Mouse (Mus musculus): ENCODE measurements at regions not wholly inside any gene's neighbourhood (a gene's known extent, or its start where the extent isn't known, plus 50 kb on each side); places are given as distances from the start of the nearest gene placed in this dataset.
A peak's percentile ranks its signal among the peaks of the same experiment; 100 is the strongest.

DNA sequence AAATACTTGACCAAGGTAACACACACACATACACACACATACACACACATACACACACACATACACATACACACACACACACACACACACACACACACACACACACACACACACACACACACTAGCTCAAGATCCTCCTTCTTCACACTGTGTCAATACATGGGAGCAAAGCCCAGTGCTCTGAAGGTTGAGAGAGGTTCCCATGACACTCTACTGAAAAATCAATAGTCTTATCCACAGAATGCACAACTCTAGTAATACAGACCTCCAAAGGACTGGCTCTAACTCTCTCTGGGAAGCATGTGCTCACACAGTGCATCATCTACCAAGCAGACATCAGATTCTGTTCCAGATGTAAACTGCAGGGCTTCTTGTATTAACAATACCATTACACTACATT lies 151.7 kb downstream of the 1190002N15Rik start:
- no peak for DNase-seq (ENCODE audit: extremely low spot score in 1 of 2, low spot score in 1 of 2)

DNA sequence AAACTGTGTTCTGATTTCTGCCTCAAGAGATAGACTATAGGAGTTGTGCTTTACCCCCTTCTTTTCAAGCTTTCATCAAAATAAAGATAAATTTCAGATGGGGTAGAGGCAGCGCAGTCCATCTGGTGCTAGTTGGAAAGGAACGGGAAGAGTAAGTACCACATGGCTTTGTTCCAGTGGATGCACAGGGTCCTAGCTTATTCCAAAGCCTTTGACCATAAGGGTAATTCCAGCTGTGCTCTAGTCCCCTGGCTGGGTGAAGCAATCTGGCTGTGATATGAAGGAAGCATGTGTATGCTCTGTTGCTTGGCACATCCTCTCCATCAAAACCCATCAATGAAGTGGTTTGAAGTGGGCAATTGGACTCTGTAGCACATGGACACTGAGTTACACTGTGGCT lies 155.6 kb downstream of the 1190002N15Rik start:
- no peak for DNase-seq (ENCODE audit: extremely low spot score in 1 of 2, low spot score in 1 of 2)

DNA sequence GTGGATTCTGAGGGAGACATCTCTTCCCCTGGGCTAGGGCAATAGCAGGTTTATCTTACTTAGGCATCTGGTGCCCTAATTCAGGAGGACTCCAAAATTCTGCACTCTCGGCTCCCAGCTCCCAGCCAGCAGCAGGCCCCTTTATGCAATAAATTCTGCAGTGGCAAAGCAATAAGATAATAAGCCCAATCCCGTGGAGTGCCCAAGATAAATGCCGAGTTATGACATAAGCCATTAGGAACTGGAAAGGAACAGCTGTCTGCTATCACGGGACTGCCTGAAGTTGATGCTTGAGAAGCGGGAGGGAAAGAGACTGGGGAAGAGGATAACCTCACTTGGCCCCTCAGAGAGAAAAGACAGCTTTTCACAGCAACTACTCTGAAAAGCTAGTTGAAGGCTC lies 159.0 kb downstream of the 1190002N15Rik start:
- DNase-seq (ENCODE audit: extremely low spot score in 1 of 2, low spot score in 1 of 2), result no peak

DNA sequence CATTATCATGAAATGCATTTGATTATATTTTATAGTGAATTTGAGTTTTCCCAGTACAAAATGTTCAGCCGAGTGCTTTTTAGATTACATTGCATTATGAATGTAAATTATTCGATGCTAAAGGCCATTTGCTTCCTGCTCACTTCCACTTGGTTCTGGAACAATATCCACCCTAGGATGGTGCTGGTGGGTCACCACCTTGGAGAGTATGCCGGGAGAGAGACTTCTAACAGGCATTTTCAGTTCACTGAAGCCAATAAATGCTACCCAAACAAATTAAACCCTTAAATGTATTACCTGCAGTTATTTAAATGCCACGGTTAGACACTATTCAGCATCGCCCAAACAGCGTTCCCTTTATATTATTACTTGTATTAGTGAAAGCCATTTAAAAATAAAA lies 159.6 kb downstream of the 1190002N15Rik start:
- no peak for DNase-seq (ENCODE audit: extremely low spot score in 1 of 2, low spot score in 1 of 2)

DNA sequence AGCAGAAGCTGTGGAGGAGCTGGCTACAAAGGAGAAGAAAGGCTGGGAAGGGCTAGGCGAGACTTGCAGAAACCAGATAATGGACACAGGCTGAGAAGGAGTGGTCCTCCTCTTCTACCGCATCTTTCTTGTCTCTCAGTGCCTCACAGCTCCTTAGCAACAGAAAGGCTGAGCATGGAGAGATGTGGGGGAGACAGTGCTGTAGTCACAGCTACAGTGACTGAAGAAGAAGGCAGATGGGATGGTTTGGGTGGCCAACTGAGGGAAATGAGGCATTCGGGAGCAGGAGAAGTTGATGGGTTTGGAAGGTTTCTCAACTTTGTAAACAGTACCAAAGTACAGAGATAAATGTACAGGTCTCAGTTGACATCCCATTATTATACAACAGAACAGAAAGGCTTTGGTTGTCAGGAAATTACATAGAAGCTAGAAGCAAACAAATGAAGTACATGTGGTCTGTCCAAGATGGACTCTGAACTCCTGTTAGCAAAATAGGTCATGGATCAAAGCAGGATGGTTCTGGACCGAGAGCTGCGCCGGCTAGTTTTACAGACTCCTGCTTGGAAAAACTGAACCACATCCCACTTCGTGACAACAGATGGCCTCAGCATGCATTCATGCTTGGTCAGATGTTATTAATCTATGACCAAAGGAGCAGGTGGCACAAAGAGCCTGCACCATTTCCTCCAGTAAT lies 160.4 kb downstream of the 1190002N15Rik start:
- DNase-seq (ENCODE audit: extremely low spot score in 1 of 2, low spot score in 1 of 2), result peak in 1 of 2 experiments; percentile 30

DNA sequence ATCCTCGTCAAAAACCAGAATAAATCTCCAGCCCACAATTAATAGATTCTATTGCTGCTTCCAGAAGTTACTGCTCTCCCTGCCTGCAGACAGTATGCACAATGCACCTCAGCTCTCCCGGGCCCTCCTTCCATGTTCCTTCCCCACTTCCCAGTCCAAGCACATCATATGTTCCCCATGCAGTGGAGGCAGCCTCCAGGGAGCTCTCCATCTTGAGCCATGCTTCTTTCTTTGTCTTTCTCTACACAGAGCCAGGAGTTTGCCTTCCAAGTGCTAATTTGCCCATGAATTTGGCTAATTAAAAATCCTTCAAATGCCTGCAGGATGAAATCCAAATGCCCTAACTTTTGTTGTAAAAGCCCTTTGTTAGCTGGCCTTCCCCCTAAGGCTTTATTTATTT lies 166.9 kb downstream of the 1190002N15Rik start:
- DNase-seq (ENCODE audit: extremely low spot score in 1 of 2, low spot score in 1 of 2), result no peak

DNA sequence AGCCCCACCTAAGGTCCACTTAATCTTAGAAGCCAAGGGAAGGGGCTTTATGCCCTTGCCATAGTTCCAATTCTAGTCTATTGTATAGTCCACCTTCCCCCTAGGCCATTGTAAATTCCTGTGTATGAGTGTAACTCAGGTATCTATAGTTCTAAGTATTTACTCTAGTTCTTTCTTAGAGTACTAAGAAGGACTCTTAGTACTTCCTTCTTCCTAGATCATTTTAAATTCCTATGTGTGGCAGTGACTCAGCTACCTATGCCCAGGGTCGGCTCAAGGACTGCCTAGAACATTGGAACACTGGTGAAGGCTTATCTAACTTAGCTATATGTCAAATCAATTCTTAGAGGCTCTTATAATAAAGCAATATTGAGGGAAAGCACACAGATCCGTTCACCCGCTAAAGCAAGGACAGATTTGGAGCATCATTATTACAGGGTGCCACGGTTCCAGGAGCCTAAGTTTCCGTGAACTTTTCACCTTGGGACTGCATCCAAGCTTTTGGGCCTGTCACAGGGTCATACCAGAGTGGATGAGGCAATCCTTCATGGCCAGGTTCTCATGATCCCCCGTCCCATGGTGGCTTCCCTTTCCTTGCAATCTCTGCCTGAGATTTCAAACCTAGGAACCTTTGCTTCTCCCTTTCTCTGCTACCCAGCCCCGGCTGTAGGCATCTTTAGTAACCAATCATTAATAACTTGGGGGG lies 169.5 kb downstream of the 1190002N15Rik start:
- DNase-seq (ENCODE audit: extremely low spot score in 1 of 2, low spot score in 1 of 2), result no peak

DNA sequence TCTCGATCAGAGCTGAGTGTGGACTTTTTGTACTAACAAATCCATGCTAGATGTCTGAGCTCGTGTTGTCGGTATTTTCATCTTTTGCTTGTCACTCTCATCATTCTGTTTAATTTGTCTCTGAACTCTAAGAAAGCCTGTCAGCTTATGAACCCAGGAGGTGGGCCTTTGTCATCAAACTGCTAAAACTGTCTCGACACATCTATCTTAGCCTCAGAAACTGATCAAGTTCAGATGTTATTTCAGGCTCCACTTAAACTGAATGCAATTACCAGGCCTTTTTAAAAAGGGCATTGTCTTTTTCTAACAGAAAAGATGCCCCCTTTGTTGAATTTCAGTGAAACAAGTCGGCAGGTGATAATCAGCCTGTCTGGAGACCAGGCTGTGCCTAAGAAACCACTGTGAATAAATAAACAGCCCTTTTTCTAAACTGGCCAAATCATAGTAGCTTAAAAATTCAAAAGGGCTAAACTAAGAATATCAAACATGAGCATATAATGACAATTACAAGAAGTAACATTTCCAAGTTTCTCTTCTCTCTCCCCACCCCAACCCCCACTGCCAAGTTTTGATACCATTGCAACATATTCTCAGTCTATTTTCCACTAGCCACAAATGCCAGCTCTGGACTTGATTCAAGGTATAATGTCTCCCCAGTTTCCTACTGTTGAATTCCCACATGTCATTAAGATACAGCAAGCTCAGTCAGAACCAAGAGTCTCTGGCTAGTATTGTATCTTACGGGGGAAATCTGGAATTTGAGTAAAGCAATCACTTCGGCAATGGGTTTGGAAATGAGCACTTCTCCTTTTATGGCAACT lies 175.8 kb downstream of the 1190002N15Rik start:
- no peak for DNase-seq (ENCODE audit: extremely low spot score in 1 of 2, low spot score in 1 of 2)

DNA sequence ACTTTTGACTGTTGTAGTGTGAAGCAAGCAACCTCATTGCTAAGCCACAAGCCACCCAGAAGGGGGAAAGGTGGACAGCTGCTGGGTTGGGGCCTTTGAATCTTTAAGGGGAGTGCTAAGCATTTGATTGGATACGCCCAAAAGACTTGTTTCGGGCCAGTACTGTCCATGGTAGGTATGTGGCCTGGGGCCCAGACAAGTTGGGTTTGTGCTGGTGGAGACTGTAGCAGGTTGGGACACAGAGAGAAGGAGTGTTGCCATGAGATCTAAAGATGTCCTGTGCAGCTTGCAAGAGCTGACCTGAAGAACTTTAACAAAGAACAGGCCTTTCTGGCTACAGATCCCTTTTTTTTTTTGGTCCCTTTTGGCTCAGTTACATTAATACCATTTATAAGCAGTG lies 176.9 kb downstream of the 1190002N15Rik start:
- no peak for DNase-seq (ENCODE audit: extremely low spot score in 1 of 2, low spot score in 1 of 2)

DNA sequence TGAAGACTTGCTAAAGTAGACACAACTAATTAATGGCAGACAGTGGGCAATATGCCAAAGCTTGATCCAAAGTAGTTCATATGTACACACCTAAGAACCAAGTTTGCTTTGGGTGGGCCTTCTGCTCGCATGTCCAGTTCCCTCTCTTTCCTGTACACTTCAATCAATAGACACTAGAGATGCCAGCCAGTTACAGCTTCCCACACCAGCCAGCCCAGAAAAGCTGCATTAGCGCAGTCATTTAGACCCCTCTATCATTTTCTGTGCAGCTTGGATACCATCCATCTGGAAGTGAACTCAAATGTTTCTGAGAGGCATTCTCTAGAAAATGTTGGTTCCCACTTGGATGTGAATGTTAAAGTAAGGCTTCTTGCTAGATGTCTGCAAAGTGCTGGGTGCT lies 179.7 kb downstream of the 1190002N15Rik start:
- DNase-seq (ENCODE audit: extremely low spot score in 1 of 2, low spot score in 1 of 2), result no peak

DNA sequence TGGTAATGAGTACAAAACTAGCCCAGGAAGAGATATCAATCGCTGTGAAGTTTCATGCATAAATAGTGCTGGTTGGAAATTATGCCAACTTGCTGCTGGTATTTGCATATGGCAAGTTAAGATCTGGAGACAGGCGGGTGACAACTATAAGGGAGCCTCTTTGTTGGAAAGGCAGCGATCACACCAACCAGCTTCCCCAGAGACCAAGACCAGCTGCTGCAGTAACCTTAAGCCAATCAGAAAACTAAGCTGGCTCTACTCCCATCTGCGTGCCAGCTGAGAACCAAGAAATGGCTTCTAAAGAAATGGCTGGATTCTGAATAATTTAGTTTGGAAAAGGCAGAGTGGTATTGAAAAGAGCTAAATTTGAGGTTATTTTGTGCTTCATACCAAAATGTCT lies 195.9 kb downstream of the 1190002N15Rik start:
- DNase-seq (ENCODE audit: extremely low spot score in 1 of 2, low spot score in 1 of 2), result no peak

DNA sequence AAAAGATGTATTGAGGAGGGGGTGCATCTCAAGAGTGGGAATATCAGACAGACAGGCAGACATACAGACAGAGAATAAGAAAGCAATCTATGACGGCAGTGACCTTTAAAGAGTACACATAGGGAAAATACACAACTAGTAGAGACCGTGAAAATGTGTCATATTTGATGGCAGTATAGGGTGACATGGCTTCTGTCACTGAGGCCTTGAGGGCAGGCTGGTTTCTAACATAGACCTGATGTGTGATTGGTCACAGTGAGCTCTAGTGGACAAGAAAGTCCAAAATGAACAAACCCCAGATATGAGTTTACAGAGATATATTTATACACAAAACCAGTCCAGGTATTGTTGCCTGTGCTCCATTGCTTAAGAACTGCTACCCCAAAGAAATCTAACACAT lies 196.3 kb downstream of the 1190002N15Rik start:
- DNase-seq (ENCODE audit: extremely low spot score in 1 of 2, low spot score in 1 of 2), result no peak

DNA sequence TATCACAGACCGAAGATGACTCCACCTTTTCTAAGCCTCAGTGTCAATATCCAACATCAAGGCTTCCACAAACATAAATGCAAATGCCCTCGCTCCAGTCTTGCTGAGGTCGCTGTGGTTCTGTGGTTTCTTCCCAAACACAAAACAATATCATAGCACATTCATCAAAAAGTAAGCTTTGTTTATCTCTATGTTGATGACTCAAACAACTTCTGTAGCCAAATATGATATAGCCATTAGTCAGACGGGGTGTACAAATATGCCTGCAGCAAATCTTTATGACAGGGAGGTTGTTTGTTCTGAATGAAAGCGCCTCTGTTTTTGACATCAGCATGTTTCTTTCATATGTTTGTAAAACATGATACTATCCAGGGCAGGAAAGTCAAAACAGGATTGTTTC lies 204.4 kb downstream of the 1190002N15Rik start:
- no peak for DNase-seq (ENCODE audit: extremely low spot score in 1 of 2, low spot score in 1 of 2)

DNA sequence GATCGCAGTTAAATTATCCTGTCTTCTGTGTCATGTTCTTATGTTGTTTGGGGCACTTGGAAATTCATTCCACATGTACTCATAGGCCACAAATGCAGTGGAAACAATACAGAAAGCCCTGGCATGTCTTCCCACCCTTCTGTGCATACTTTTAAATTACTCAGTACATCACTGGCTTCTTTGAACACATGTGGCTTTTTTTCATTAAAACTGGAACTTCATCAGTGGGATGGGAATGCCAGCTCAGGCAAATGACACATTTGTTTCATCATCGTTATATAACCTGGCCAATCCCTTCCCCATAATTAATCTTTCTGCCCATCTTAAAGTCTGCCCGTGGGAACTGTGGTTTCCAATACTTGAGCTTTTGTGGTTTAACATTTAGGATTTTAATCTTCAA lies 214.9 kb downstream of the 1190002N15Rik start:
- no peak for DNase-seq (ENCODE audit: extremely low spot score in 1 of 2, low spot score in 1 of 2)

DNA sequence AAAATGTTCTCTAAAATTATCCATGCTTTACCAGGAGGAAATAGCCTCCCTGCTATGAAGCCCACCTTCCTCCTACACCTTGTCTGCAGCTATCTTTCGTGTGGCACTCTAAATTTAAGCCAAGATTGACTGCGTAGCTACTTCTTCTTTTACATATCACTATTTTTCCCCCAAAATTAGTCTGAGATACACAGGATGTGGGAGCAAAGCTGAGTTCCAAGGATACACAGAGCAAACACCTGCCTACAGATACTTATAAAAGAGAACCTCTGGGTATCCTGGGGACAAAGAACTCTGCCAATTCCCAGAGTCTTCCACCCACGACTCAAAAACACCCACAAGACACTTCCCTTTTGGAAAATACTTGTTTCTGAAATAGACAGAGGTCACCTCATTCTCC lies 235.3 kb downstream of the 1190002N15Rik start:
- peak; percentile 36 to 37 for DNase-seq (ENCODE audit: extremely low spot score in 1 of 2, low spot score in 1 of 2)

DNA sequence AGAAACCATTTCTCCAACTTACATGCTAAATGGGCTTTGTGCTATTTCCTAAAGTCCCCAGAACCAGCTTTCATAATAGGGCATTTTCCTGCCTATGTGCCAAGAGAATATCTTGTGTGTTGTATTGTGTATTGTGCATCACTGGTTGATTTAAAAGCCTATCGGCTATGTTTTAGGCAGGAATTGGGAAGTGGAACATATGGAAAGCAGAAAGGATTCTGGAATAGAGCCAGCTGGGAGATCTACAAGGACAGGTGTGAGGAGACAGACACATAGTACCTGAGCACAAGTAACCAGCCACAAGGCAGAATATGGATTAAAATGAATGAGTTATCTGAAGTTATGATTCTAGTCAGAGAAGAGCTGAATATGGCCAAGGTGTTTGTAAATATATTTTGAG lies 236.0 kb downstream of the 1190002N15Rik start:
- no peak for DNase-seq (ENCODE audit: extremely low spot score in 1 of 2, low spot score in 1 of 2)

DNA sequence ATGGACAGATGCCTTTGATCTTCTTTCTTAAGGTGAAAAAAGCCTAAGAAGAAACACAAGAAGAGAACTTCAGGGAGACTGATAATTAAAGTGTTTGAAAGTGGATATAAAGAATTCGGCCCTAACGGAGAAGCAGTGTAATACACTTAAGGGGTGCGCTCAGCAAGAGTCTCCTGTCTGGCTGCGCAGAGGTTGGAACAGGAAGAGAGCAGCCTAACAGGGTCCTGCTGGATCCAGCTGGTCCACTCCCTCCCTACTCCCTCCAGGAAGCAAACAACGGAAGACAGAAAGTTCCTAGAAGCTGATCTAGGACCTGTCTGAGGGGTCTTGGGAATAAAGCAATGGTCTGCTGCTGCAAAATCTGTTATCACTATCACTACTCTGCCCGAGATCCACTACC lies 242.4 kb downstream of the 1190002N15Rik start:
- no peak for DNase-seq (ENCODE audit: extremely low spot score in 1 of 2, low spot score in 1 of 2)

DNA sequence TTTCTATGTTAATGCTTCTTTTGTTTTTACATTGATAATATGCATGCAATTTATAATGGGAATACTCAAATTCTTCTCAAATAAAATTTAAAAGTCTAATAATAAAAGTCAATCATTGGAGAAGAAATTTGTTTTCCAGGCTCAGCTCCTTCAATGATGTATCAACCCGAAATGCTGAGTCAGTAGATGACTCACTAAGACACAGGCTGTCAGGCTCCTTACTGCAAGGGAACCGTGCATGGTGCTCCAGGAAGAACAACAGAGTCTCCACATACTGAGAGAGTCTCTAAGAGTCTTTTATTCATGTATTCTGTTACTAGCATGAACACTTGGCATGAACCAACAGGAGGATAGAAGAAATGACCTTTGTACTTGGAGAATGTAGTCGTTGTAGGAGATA lies 245.7 kb downstream of the 1190002N15Rik start:
- peak in 1 of 2 experiments; percentile 27 for DNase-seq (ENCODE audit: extremely low spot score in 1 of 2, low spot score in 1 of 2)

DNA sequence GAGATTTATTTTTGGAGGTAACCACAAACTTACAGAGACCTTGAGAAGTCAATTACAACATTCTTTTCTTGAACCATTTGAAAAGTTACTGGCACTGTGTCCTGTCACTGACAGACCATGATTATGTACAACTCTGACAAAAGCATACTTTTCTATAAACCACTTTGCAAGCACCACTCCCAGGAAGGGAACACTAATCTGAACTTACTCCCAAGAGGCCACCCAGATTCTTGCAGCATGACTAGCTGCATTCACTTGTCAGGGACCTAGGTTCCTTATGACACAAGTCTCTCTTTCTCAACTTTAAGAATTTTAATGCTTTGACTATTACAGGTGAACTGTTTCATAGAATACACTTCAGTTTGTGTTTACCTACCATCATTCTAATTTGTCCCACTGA lies 248.3 kb downstream of the 1190002N15Rik start:
- no peak for DNase-seq (ENCODE audit: extremely low spot score in 1 of 2, low spot score in 1 of 2)

DNA sequence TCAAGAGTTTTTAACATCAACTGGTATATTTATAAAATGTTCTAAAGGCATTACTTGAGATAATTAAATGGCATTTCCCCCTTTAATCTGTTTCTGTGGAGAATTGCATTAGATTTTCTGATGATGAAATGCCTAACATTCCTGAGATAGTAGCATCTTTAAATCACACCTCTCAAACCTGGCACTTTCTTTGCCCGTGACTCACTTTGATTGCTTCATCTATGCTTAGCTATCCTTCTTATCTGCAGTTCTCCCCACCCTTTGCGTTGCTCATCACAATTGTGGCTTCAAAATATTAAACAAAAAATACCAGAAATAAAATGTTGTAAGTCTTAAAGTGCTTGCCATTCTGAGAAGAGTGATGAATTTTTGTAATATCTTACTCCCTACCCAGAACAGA lies 250.3 kb downstream of the 1190002N15Rik start:
- no peak for DNase-seq (ENCODE audit: extremely low spot score in 1 of 2, low spot score in 1 of 2)

All from frontal cortex, adult 2 months (tissue).